Comparison of ENCODE assay signal across 8 mouse cellular contexts in genomic region chr1:138963868-138964458, GRCm38 (mm10). TPM values are rescaled to one million over a fixed set of nuclear protein-coding genes. Genes with fewer than 3 reads are reported as not detected.
DNase-seq lines count a peak whose midpoint lies in the region; ATAC-seq and TF ChIP-seq lines count a peak whose summit lies in the region.

No protein-coding gene starts in this region.

- ATAC-seq in forebrain, embryonic 16.5 days, result peak; percentile 84
- peak; percentile 89 for ATAC-seq in hindbrain, embryonic 14.5 days (ENCODE audit: low FRiP score)
- peak; percentile 57 for ATAC-seq in limb, embryonic 12.5 days (ENCODE audit: insufficient number of reproducible peaks, insufficient read depth, low FRiP score, low TSS enrichment, low read depth)
- ATAC-seq in midbrain, embryonic 14.5 days (ENCODE audit: low FRiP score, low TSS enrichment), result peak; percentile 89

- H3K36me3 ChIP-seq in forebrain, embryonic 16.5 days (ENCODE audit: control insufficient read depth, insufficient read depth), result no peaks in the 10 kb centered on the region
- 0 out of 2 replicates have a peak, but pooled peaks cover 5% of the 10 kb centered on the region for H3K36me3 ChIP-seq in hindbrain, embryonic 14.5 days (replicated peaks; ENCODE audit: control insufficient read depth, insufficient read depth)
- H3K36me3 ChIP-seq in limb, embryonic 12.5 days, result no peaks in the 10 kb centered on the region
- peaks cover 3% of the 10 kb centered on the region; the same call in 1 of the 2 replicates for H3K36me3 ChIP-seq in midbrain, embryonic 14.5 days (ENCODE audit: control insufficient read depth, insufficient read depth, low read length)

- DNase-seq in left cerebral cortex, adult 2 months (ENCODE audit: extremely low spot score in 1 of 2, low spot score in 2 of 2), result peak; percentile 11 to 39
- no peak for DNase-seq in left cerebral cortex, adult 11 months (ENCODE audit: low spot score)
- peak in 1 of 2 experiments; percentile 65 for DNase-seq in cerebellum, adult 2 months
- peak; percentile 73 for DNase-seq in hindbrain, embryonic 14.5 days (ENCODE audit: low spot score)
- DNase-seq in midbrain, embryonic 14.5 days, result peak; percentile 75
- peak; percentile 32 to 73 for DNase-seq in spleen, postnatal 4 days (ENCODE audit: low spot score in 2 of 2)

- TF ChIP-seq CTCF in left cerebral cortex, adult 2 months (IDR thresholded peaks at IDR 0.05), result no peak
- TF ChIP-seq CTCF in cerebellum, adult 2 months (IDR thresholded peaks at IDR 0.05; ENCODE audit: borderline replicate concordance, insufficient read depth, low read depth, low read length), result no peak

- intact Hi-C loops in left cerebral cortex, adult 2 months (cut with DNase I), result loop anchor here (2.0 to 10.0 kb wide), 4 partner anchors 42 to 819 kb away; partner anchors contain the start of gene 2310009B15Rik

- no peaks in the 10 kb centered on the region for H3K27me3 ChIP-seq in cerebellum, adult 2 months (ENCODE audit: control insufficient read depth, insufficient read depth, low read length)
- no peaks in the 10 kb centered on the region for H3K27me3 ChIP-seq in forebrain, embryonic 16.5 days (replicated peaks; ENCODE audit: control insufficient read depth, insufficient read depth, low read length)
- H3K27me3 ChIP-seq in hindbrain, embryonic 14.5 days (ENCODE audit: control insufficient read depth, insufficient read depth, low read length), result no peaks in the 10 kb centered on the region
- H3K27me3 ChIP-seq in limb, embryonic 12.5 days, result no peaks in the 10 kb centered on the region
- H3K27me3 ChIP-seq in midbrain, embryonic 14.5 days (ENCODE audit: control insufficient read depth, insufficient read depth, low read length), result no peaks in the 10 kb centered on the region

- 0 out of 2 replicates have a peak, but pooled peaks have one; percentile 3 for TF ChIP-seq POLR2A in cerebellum, adult 2 months (IDR thresholded peaks at IDR 0.05; ENCODE audit: borderline replicate concordance, insufficient read depth, low read length)

- peak overlapping the region; percentile 78 for H3K4me3 ChIP-seq in left cerebral cortex, adult 2 months
- peak overlapping the region; percentile 79 for H3K4me3 ChIP-seq in cerebellum, adult 2 months (replicated peaks; ENCODE audit: insufficient read depth, low read depth, low read length)
- H3K4me3 ChIP-seq in forebrain, embryonic 16.5 days (replicated peaks; ENCODE audit: low read length), result peak overlapping the region; percentile 91
- H3K4me3 ChIP-seq in hindbrain, embryonic 14.5 days (replicated peaks; ENCODE audit: low read length), result peak overlapping the region; percentile 87
- peak overlapping the region; percentile 85 for H3K4me3 ChIP-seq in limb, embryonic 12.5 days (replicated peaks)
- peak overlapping the region; percentile 76 for H3K4me3 ChIP-seq in midbrain, embryonic 14.5 days (replicated peaks; ENCODE audit: low read depth, low read length)

- under 1% methylated on average over 48 of the region's 50 CpGs for WGBS in cerebellum, adult 2 months
- WGBS in forebrain, embryonic 16.5 days, result 0% methylated on average over 34 of the region's 50 CpGs
- under 1% methylated on average over 46 of the region's 50 CpGs for whole genome bisulfite sequencing in hindbrain, embryonic 14.5 days
- WGBS in limb, embryonic 12.5 days, result under 1% methylated on average over 44 of the region's 50 CpGs
- under 1% methylated on average over 48 of the region's 50 CpGs for WGBS in midbrain, embryonic 14.5 days

- peak overlapping the region; percentile 77 for H3K4me2 ChIP-seq in forebrain, embryonic 16.5 days (ENCODE audit: low read length)
- H3K4me2 ChIP-seq in hindbrain, embryonic 14.5 days (replicated peaks), result peak overlapping the region; percentile 72
- H3K4me2 ChIP-seq in limb, embryonic 12.5 days, result peak overlapping the region; percentile 66
- peak overlapping the region; percentile 75 for H3K4me2 ChIP-seq in midbrain, embryonic 14.5 days (ENCODE audit: low read length)

- H3K27ac ChIP-seq in left cerebral cortex, adult 2 months, result peak overlapping the region; percentile 80
- H3K27ac ChIP-seq in cerebellum, adult 2 months (ENCODE audit: insufficient read depth, low read length), result peak overlapping the region; percentile 65; the same call in 1 of the 2 replicates
- H3K27ac ChIP-seq in forebrain, embryonic 16.5 days (ENCODE audit: low read length), result peak overlapping the region; percentile 71
- H3K27ac ChIP-seq in hindbrain, embryonic 14.5 days, result peak overlapping the region; percentile 93
- H3K27ac ChIP-seq in limb, embryonic 12.5 days, result peak overlapping the region; percentile 87
- H3K27ac ChIP-seq in midbrain, embryonic 14.5 days (replicated peaks; ENCODE audit: low read depth, low read length), result peak overlapping the region; percentile 94

- no peaks in the 10 kb centered on the region for H3K9me3 ChIP-seq in forebrain, embryonic 16.5 days (ENCODE audit: control insufficient read depth, low read length)
- H3K9me3 ChIP-seq in hindbrain, embryonic 14.5 days (ENCODE audit: control insufficient read depth, low read length), result no peaks in the 10 kb centered on the region
- no peaks in the 10 kb centered on the region for H3K9me3 ChIP-seq in limb, embryonic 12.5 days
- no peaks in the 10 kb centered on the region for H3K9me3 ChIP-seq in midbrain, embryonic 14.5 days (ENCODE audit: control insufficient read depth, low read length)

- H3K9ac ChIP-seq in forebrain, embryonic 16.5 days (replicated peaks; ENCODE audit: low read depth, low read length), result peak overlapping the region; percentile 94
- H3K9ac ChIP-seq in hindbrain, embryonic 14.5 days, result peak overlapping the region; percentile 89
- peak overlapping the region; percentile 92 for H3K9ac ChIP-seq in limb, embryonic 12.5 days (replicated peaks)
- peak overlapping the region; percentile 95 for H3K9ac ChIP-seq in midbrain, embryonic 14.5 days (replicated peaks; ENCODE audit: low read length)

- H3K4me1 ChIP-seq in cerebellum, adult 2 months (ENCODE audit: control insufficient read depth, insufficient read depth, low read length), result no peaks in the 10 kb centered on the region
- peaks cover 8% of the 10 kb centered on the region for H3K4me1 ChIP-seq in forebrain, embryonic 16.5 days (replicated peaks; ENCODE audit: control insufficient read depth, insufficient read depth, low read length)
- peaks cover 13% of the 10 kb centered on the region for H3K4me1 ChIP-seq in hindbrain, embryonic 14.5 days (replicated peaks; ENCODE audit: control insufficient read depth, insufficient read depth, low read length)
- peaks cover 26% of the 10 kb centered on the region for H3K4me1 ChIP-seq in limb, embryonic 12.5 days (replicated peaks)
- H3K4me1 ChIP-seq in midbrain, embryonic 14.5 days (ENCODE audit: control insufficient read depth, insufficient read depth, low read length), result peaks cover 9% of the 10 kb centered on the region; the same call in 1 of the 2 replicates

RNA-seq across cellular contexts. Expression of gene Dennd1b, which starts 0.7 kb away (rescaled TPM):
- 10 to 100 TPM; 44.6 to 48.9 TPM for total RNA-seq in left cerebral cortex, adult 2 months (2021)
- 6.2 and 8.0 TPM in 2 replicates for polyA plus RNA-seq in cerebellum, adult 2 months (2012; rRNA removed)
- polyA plus RNA-seq in forebrain, embryonic 16.5 days (2015; fragmentation: Nextera tagmentation; extraction: Ambion mirVana), result 7.5 and 9.3 TPM in 2 replicates
- polyA plus RNA-seq in hindbrain, embryonic 14.5 days (2014; fragmentation: Nextera tagmentation; extraction: Ambion mirVana), result 8.5 and 11.2 TPM in 2 replicates
- 9.0 and 12.3 TPM in 2 replicates for polyA plus RNA-seq in limb, embryonic 12.5 days (2016; fragmentation: Nextera tagmentation; extraction: Ambion mirVana)
- polyA plus RNA-seq in midbrain, embryonic 14.5 days (2014; fragmentation: Nextera tagmentation; extraction: Ambion mirVana), result 12.1 and 15.0 TPM in 2 replicates
